In genomic region chr16:58497886-58498713, GRCm38 (mm10) we compare ENCODE assay signal across 8 mouse cellular contexts. TPM values are rescaled to one million over a fixed set of nuclear protein-coding genes. Genes with fewer than 3 reads are reported as not detected.
A peak's percentile ranks its signal among the peaks of the same experiment; 100 is the strongest.
DNase-seq lines count a peak whose midpoint lies in the region; ATAC-seq and TF ChIP-seq lines count a peak whose summit lies in the region.

No protein-coding gene starts in this region.

- peaks cover 14 to 28% of the 10 kb centered on the region in 2 experiments for H3K4me1 ChIP-seq in heart, embryonic 14.5 days (ENCODE audit: control insufficient read depth in 2 of 2, insufficient read depth in 2 of 2, low read length in 2 of 2)
- H3K4me1 ChIP-seq in G1E (ENCODE audit: insufficient read depth, low read depth, low read length) = peaks cover 76% of the 10 kb centered on the region
- H3K4me1 ChIP-seq in hindbrain, embryonic 15.5 days (replicated peaks) = 0 out of 2 replicates have a peak, but pooled peaks cover 4% of the 10 kb centered on the region

- peak overlapping the region; percentile 14; the same call in 1 of the 2 replicates for H3K4me2 ChIP-seq in heart, embryonic 14.5 days (ENCODE audit: low read length)
- no peak overlapping the region for H3K4me2 ChIP-seq in hindbrain, embryonic 15.5 days

- TF ChIP-seq CTCF in G1E (IDR thresholded peaks at IDR 0.05; ENCODE audit: low read depth, low read length) = no peak

- H3K4me3 ChIP-seq in heart, embryonic 14.5 days (ENCODE audit: control insufficient read depth in 1 of 2, insufficient read depth in 1 of 2, low read depth in 1 of 2, low read length in 2 of 2) = no peak overlapping the region
- H3K4me3 ChIP-seq in G1E (ENCODE audit: low read depth, low read length) = no peak overlapping the region
- H3K4me3 ChIP-seq in hindbrain, embryonic 15.5 days = no peak overlapping the region

- ATAC-seq in heart, embryonic 14.5 days (ENCODE audit: insufficient number of reproducible peaks, insufficient read depth, low FRiP score, low read depth) = no peak
- peak; percentile 81 for ATAC-seq in G1E (ENCODE audit: extremely low read depth, insufficient number of reproducible peaks, low FRiP score, poor library complexity, severe bottlenecking)
- no peak for ATAC-seq in hindbrain, embryonic 15.5 days (ENCODE audit: low FRiP score, low read depth)

- peaks cover 10% of the 10 kb centered on the region for H3K36me3 ChIP-seq in heart, embryonic 14.5 days (ENCODE audit: control insufficient read depth, insufficient read depth, low read length)
- peaks cover 56% of the 10 kb centered on the region for H3K36me3 ChIP-seq in G1E (replicated peaks)
- no peaks in the 10 kb centered on the region for H3K36me3 ChIP-seq in hindbrain, embryonic 15.5 days

- 44% methylated on average over 9 of the region's 9 CpGs for WGBS in heart, embryonic 14.5 days
- WGBS in hindbrain, embryonic 15.5 days = 80% methylated on average over 9 of the region's 9 CpGs

- H3K27me3 ChIP-seq in heart, embryonic 14.5 days (ENCODE audit: control insufficient read depth, insufficient read depth, low read length) = no peaks in the 10 kb centered on the region
- no peaks in the 10 kb centered on the region for H3K27me3 ChIP-seq in G1E (ENCODE audit: insufficient read depth, low read length)
- H3K27me3 ChIP-seq in hindbrain, embryonic 15.5 days = no peaks in the 10 kb centered on the region

- no peak overlapping the region for H3K9ac ChIP-seq in heart, embryonic 14.5 days (ENCODE audit: low read length)
- no peak overlapping the region for H3K9ac ChIP-seq in hindbrain, embryonic 15.5 days

- DNase-seq in heart, adult 18-20 months = no peak
- DNase-seq in G1E (ENCODE audit: low spot score) = peak; percentile 39
- peak; percentile 63 to 70 for DNase-seq in natural killer cell, adult 2 months (ENCODE audit: low spot score in 2 of 2)
- no peak for DNase-seq in ovary, postnatal 14 days (ENCODE audit: low spot score)
- DNase-seq in urinary bladder, adult 2 months (ENCODE audit: low spot score) = no peak
- DNase-seq in frontal cortex, postnatal 14 days (ENCODE audit: low spot score in 2 of 2) = no peak

- peak overlapping the region; percentile 69 to 82; a peak in 3 of 4 replicates for H3K27ac ChIP-seq in heart, embryonic 14.5 days (replicated peaks in 1 of 2; ENCODE audit: control insufficient read depth in 1 of 2, insufficient read depth in 1 of 2, low read depth in 2 of 2, low read length in 2 of 2)
- peak overlapping the region; percentile 45 for H3K27ac ChIP-seq in hindbrain, embryonic 15.5 days (replicated peaks)

- H3K9me3 ChIP-seq in heart, embryonic 14.5 days (ENCODE audit: control insufficient read depth, low read length) = no peaks in the 10 kb centered on the region
- H3K9me3 ChIP-seq in G1E (replicated peaks) = no peaks in the 10 kb centered on the region
- no peaks in the 10 kb centered on the region for H3K9me3 ChIP-seq in hindbrain, embryonic 15.5 days

RNA-seq across cellular contexts. Expression of gene St3gal6, which starts 25.9 kb away (rescaled TPM):
- 11.4 and 16.0 TPM in 2 replicates for polyA plus RNA-seq in heart, embryonic 14.5 days (2014; fragmentation: Nextera tagmentation; extraction: Ambion mirVana)
- 10 to 100 TPM; 41.9 to 43.0 TPM for total RNA-seq in heart, adult 18-20 months (2021)
- total RNA-seq in G1E (2014; fragmentation: Nextera tagmentation) = 327 and 403 TPM in 2 replicates
- 104 and 115 TPM in 2 replicates for total RNA-seq in G1E (2017)
- polyA plus RNA-seq in G1E (2012) = 166 and 198 TPM in 2 replicates
- 13.2 and 14.2 TPM in 2 replicates for polyA plus RNA-seq in hindbrain, embryonic 15.5 days (2015; fragmentation: Nextera tagmentation; extraction: Ambion mirVana)
- 14.3 and 16.2 TPM in 2 replicates for polyA plus RNA-seq in urinary bladder, adult 2 months (2012; rRNA removed)

Comparison
In these comparisons a context has a peak if more than half of its experiments do, and no peak if none do; other contexts are left out.
1. DNase-seq: peak in G1E (single experiment) and natural killer cell, adult 2 months (2 of 2); none in heart, adult 18-20 months (0 of 2), ovary, postnatal 14 days (single experiment), urinary bladder, adult 2 months (single experiment) and frontal cortex, postnatal 14 days (0 of 2).